In the genomic region with DNA sequence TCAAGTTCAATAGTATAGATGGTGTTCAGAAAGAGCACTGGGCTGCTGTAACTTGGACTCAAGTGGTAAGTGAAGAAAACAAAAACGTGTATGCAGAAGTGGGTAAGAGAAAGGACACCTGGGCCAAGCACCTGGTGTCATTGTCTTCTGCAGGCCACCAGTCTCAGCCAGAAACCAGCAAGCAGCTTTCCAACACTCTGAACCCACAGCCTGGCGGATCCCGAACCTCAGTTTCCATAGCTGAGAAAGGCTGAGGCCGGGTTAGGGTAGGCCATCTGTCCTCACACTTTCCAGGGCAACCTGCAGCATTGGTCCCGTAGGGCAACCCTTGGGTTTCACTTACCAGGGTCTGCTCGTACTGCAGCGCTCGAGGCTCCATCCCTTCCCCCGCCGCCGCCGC, we compare ENCODE assay signal across 8 mouse cellular contexts. TPM values are rescaled to one million over a fixed set of nuclear protein-coding genes. Genes with fewer than 3 reads are reported as not detected.
A peak's percentile ranks its signal among the peaks of the same experiment; 100 is the strongest.
DNase-seq lines count a peak whose midpoint lies in the region; ATAC-seq lines count a peak whose summit lies in the region.

No protein-coding gene starts in this region.

- peak overlapping the region; percentile 92; the same call in 1 of the 2 replicates for H3K27ac ChIP-seq in lung, embryonic 16.5 days (ENCODE audit: low read length)
- peak overlapping the region; percentile 98 for H3K27ac ChIP-seq in intestine, embryonic 15.5 days
- peak overlapping the region; percentile 91 for H3K27ac ChIP-seq in neural tube, embryonic 14.5 days (ENCODE audit: low read depth, low read length)

- peaks cover 20% of the 10 kb centered on the region for H3K4me1 ChIP-seq in lung, embryonic 16.5 days (replicated peaks; ENCODE audit: control insufficient read depth, insufficient read depth, low read length)
- H3K4me1 ChIP-seq in intestine, embryonic 15.5 days (replicated peaks) = peaks cover 24% of the 10 kb centered on the region
- peaks cover 35% of the 10 kb centered on the region for H3K4me1 ChIP-seq in neural tube, embryonic 14.5 days (ENCODE audit: control insufficient read depth, insufficient read depth, low read length)

- H3K4me2 ChIP-seq in lung, embryonic 16.5 days (ENCODE audit: low read depth, low read length) = peak overlapping the region; percentile 96
- peak overlapping the region; percentile 95 for H3K4me2 ChIP-seq in intestine, embryonic 15.5 days (replicated peaks)
- H3K4me2 ChIP-seq in neural tube, embryonic 14.5 days (ENCODE audit: low read depth, low read length) = peak overlapping the region; percentile 96

- H3K4me3 ChIP-seq in lung, embryonic 16.5 days (ENCODE audit: low read length) = peak overlapping the region; percentile 70
- H3K4me3 ChIP-seq in intestine, embryonic 15.5 days (replicated peaks) = peak overlapping the region; percentile 75
- H3K4me3 ChIP-seq in neural tube, embryonic 14.5 days (ENCODE audit: low read depth, low read length) = peak overlapping the region; percentile 65

- no peak for DNase-seq in cerebellum, postnatal 4 days (ENCODE audit: low spot score in 2 of 2)
- no peak for DNase-seq in lung, postnatal 25 days (ENCODE audit: low spot score)
- no peak for DNase-seq in embryo, embryonic 11 days
- no peak for DNase-seq in cerebellum, postnatal 10 days

- ATAC-seq in cerebellum, adult (ENCODE audit: insufficient number of reproducible peaks, low FRiP score, low TSS enrichment) = 0 out of 2 replicates have a peak, but pooled peaks have one; percentile 0
- ATAC-seq in lung, embryonic 16.5 days (ENCODE audit: low read depth) = no peak
- ATAC-seq in intestine, embryonic 15.5 days = no peak; the same call in 1 of the 2 replicates
- no peak for ATAC-seq in neural tube, embryonic 14.5 days (ENCODE audit: low read depth)

- no peaks in the 10 kb centered on the region for H3K9me3 ChIP-seq in lung, embryonic 16.5 days (ENCODE audit: control insufficient read depth, low read length)
- H3K9me3 ChIP-seq in intestine, embryonic 15.5 days = no peaks in the 10 kb centered on the region
- H3K9me3 ChIP-seq in neural tube, embryonic 14.5 days (ENCODE audit: control insufficient read depth, low read length) = no peaks in the 10 kb centered on the region

- WGBS in lung, embryonic 16.5 days = 3% methylated on average over 12 of the region's 12 CpGs
- 2% methylated on average over 9 of the region's 12 CpGs for WGBS in intestine, embryonic 15.5 days
- WGBS in neural tube, embryonic 14.5 days = 2% methylated on average over 12 of the region's 12 CpGs

- peaks cover 2% of the 10 kb centered on the region for H3K36me3 ChIP-seq in lung, embryonic 16.5 days (ENCODE audit: control insufficient read depth, insufficient read depth, low read length)
- H3K36me3 ChIP-seq in intestine, embryonic 15.5 days = peaks cover 11% of the 10 kb centered on the region; the same call in 1 of the 2 replicates
- H3K36me3 ChIP-seq in neural tube, embryonic 14.5 days (ENCODE audit: control insufficient read depth, insufficient read depth, low read length) = peaks cover 14% of the 10 kb centered on the region

- H3K9ac ChIP-seq in lung, embryonic 16.5 days (ENCODE audit: low read length) = peak overlapping the region; percentile 78
- H3K9ac ChIP-seq in intestine, embryonic 15.5 days = peak overlapping the region; percentile 77
- H3K9ac ChIP-seq in neural tube, embryonic 14.5 days (replicated peaks; ENCODE audit: low read depth, low read length) = peak overlapping the region; percentile 74

- no peaks in the 10 kb centered on the region for H3K27me3 ChIP-seq in lung, embryonic 16.5 days (ENCODE audit: control insufficient read depth, insufficient read depth, low read depth, low read length)
- H3K27me3 ChIP-seq in intestine, embryonic 15.5 days (replicated peaks) = no peaks in the 10 kb centered on the region
- no peaks in the 10 kb centered on the region for H3K27me3 ChIP-seq in neural tube, embryonic 14.5 days (ENCODE audit: control insufficient read depth, insufficient read depth, low read length)

RNA-seq across cellular contexts. Expression of gene Polr2h, which starts 1.9 kb away (rescaled TPM):
- polyA plus RNA-seq in lung, embryonic 16.5 days (2015; fragmentation: Nextera tagmentation; extraction: Ambion mirVana) = 74.3 and 87.5 TPM in 2 replicates
- 104 and 112 TPM in 2 replicates for polyA plus RNA-seq in intestine, embryonic 15.5 days (2015; fragmentation: Nextera tagmentation; extraction: Ambion mirVana)
- polyA plus RNA-seq in neural tube, embryonic 14.5 days (2014; fragmentation: Nextera tagmentation; extraction: Ambion mirVana) = 91.4 and 100 TPM in 2 replicates

RNA-seq across cellular contexts. Expression of gene Clcn2, which starts 2.0 kb away (rescaled TPM):
- polyA plus RNA-seq in lung, embryonic 16.5 days (2015; fragmentation: Nextera tagmentation; extraction: Ambion mirVana) = 5.8 and 8.2 TPM in 2 replicates
- 14.3 and 15.7 TPM in 2 replicates for polyA plus RNA-seq in intestine, embryonic 15.5 days (2015; fragmentation: Nextera tagmentation; extraction: Ambion mirVana)
- 30.7 and 31.3 TPM in 2 replicates for polyA plus RNA-seq in neural tube, embryonic 14.5 days (2014; fragmentation: Nextera tagmentation; extraction: Ambion mirVana)

RNA-seq across cellular contexts. Expression of gene Chrd, which starts 17.4 kb away (rescaled TPM):
- 3.3 and 3.8 TPM in 2 replicates for polyA plus RNA-seq in lung, embryonic 16.5 days (2015; fragmentation: Nextera tagmentation; extraction: Ambion mirVana)
- 3.3 and 3.6 TPM in 2 replicates for polyA plus RNA-seq in intestine, embryonic 15.5 days (2015; fragmentation: Nextera tagmentation; extraction: Ambion mirVana)
- 6.6 and 7.0 TPM in 2 replicates for polyA plus RNA-seq in neural tube, embryonic 14.5 days (2014; fragmentation: Nextera tagmentation; extraction: Ambion mirVana)

RNA-seq across cellular contexts. Expression of gene Thpo, which starts 18.7 kb away (rescaled TPM):
- 0.79 and 0.99 TPM in 2 replicates for polyA plus RNA-seq in lung, embryonic 16.5 days (2015; fragmentation: Nextera tagmentation; extraction: Ambion mirVana)
- 1.8 and 2.4 TPM in 2 replicates for polyA plus RNA-seq in intestine, embryonic 15.5 days (2015; fragmentation: Nextera tagmentation; extraction: Ambion mirVana)
- 0.99 and 1.6 TPM in 2 replicates for polyA plus RNA-seq in neural tube, embryonic 14.5 days (2014; fragmentation: Nextera tagmentation; extraction: Ambion mirVana)

RNA-seq across cellular contexts. Expression of gene Fam131a, which starts 22.5 kb away (rescaled TPM):
- polyA plus RNA-seq in lung, embryonic 16.5 days (2015; fragmentation: Nextera tagmentation; extraction: Ambion mirVana) = 7.8 and 9.1 TPM in 2 replicates
- polyA plus RNA-seq in intestine, embryonic 15.5 days (2015; fragmentation: Nextera tagmentation; extraction: Ambion mirVana) = 6.3 and 6.7 TPM in 2 replicates
- polyA plus RNA-seq in neural tube, embryonic 14.5 days (2014; fragmentation: Nextera tagmentation; extraction: Ambion mirVana) = 42.5 and 48.2 TPM in 2 replicates
